Mouse (Mus musculus) CH12.LX (cell line): ENCODE measurements around the gene Blnk. TPM values are rescaled to one million over a fixed set of nuclear protein-coding genes. Genes with fewer than 3 reads are reported as not detected.

Experiments used
- DNase-seq: peaks from one replicate; pipeline ENCODE4 v3.0.0-alpha.2; 2013; ENCODE audit errors: extremely low read depth
- H3K27ac ChIP-seq: 2 replicates; pipeline ENCODE4 v1.5.1; 2012; ENCODE audit warnings: low read depth, mild to moderate bottlenecking, control low read depth, moderate library complexity; ENCODE audit not compliant: insufficient read depth
- H3K27me3 ChIP-seq: replicated peaks from 2 replicates; pipeline ENCODE3; 2012; ENCODE audit warnings: inconsistent platforms
- H3K36me3 ChIP-seq, 2 experiments: replicated peaks in 1 of 2; 2 replicates each; pipeline versions ENCODE3 to v1.6.1; 2012; ENCODE audit warnings: inconsistent platforms in 1 of 2, low read length in 1 of 2, mild to moderate bottlenecking in 1 of 2, mixed read lengths in 1 of 2, moderate library complexity in 1 of 2; ENCODE audit not compliant: control insufficient read depth in 1 of 2, insufficient read depth in 1 of 2
- H3K4me1 ChIP-seq, 2 experiments: 2 replicates each; pipeline ENCODE4 v1.6.1; 2012; ENCODE audit warnings: inconsistent platforms in 1 of 2, moderate library complexity in 1 of 2; ENCODE audit not compliant: insufficient read depth in 2 of 2, control insufficient read depth in 1 of 2
- H3K4me2 ChIP-seq: 2 replicates; pipeline ENCODE4 v1.6.1; 2012; ENCODE audit warnings: low read depth, mild to moderate bottlenecking, control low read depth; ENCODE audit not compliant: poor library complexity, insufficient read depth, severe bottlenecking
- H3K4me3 ChIP-seq, 3 experiments: fragments of 150-350 bp in 1 of 3; sonication (generic) in 1 of 3; replicated peaks in 1 of 3; 2 replicates each; pipeline versions ENCODE3 to v1.5.1; 2011 to 2012; ENCODE audit warnings: low read depth in 2 of 3, low read length in 2 of 3, mild to moderate bottlenecking in 2 of 3, moderate library complexity in 2 of 3, control low read depth in 1 of 3, improper control_type of control experiment in 1 of 3, inconsistent platforms in 1 of 3, mixed read lengths in 1 of 3; ENCODE audit not compliant: poor library complexity in 1 of 3
- H3K79me2 ChIP-seq: replicated peaks from 2 replicates; pipeline ENCODE4 v1.6.1; 2012; ENCODE audit warnings: mild to moderate bottlenecking, moderate library complexity; ENCODE audit not compliant: control insufficient read depth, poor library complexity, insufficient read depth, severe bottlenecking; ENCODE audit errors: extremely low read depth
- H3K9ac ChIP-seq: 2 replicates; pipeline ENCODE4 v1.6.1; 2012; ENCODE audit warnings: low read depth, mild to moderate bottlenecking, control low read depth, moderate library complexity; ENCODE audit not compliant: insufficient read depth
- H3K9me3 ChIP-seq: replicated peaks from 2 replicates; pipeline ENCODE3; 2012; ENCODE audit warnings: low read length, inconsistent platforms, mixed read lengths
- CHD2 ChIP-seq: IDR thresholded peaks from 2 replicates; pipeline ENCODE4 v1.6.1; 2011; ENCODE audit warnings: low read length, improper control_type of control experiment
- CTCF ChIP-seq, 2 experiments: IDR thresholded peaks in 1 of 2; conservative IDR thresholded peaks in 1 of 2; 2 replicates each; pipeline ENCODE4 v1.5.1; 2011 to 2012; ENCODE audit warnings: low read depth in 2 of 2, low read length in 2 of 2, improper control_type of control experiment in 1 of 2, inconsistent platforms in 1 of 2, mild to moderate bottlenecking in 1 of 2, moderate library complexity in 1 of 2
- E2F4 ChIP-seq: IDR thresholded peaks from 2 replicates; pipeline ENCODE4 v1.6.1; 2011; ENCODE audit warnings: low read depth, low read length, improper control_type of control experiment; ENCODE audit not compliant: insufficient replicate concordance
- ELF1 ChIP-seq: IDR thresholded peaks from 2 replicates; pipeline ENCODE4 v1.6.1; 2014; ENCODE audit warnings: low read depth, mild to moderate bottlenecking, inconsistent platforms, low read length, improper control_type of control experiment
- EP300 ChIP-seq: IDR thresholded peaks from 2 replicates; pipeline ENCODE4 v1.6.1; 2011; ENCODE audit warnings: low read length, improper control_type of control experiment
- GABPA ChIP-seq: IDR thresholded peaks from 2 replicates; pipeline ENCODE4 v1.6.1; 2012; ENCODE audit warnings: low read depth, low read length, improper control_type of control experiment, inconsistent platforms; ENCODE audit not compliant: insufficient replicate concordance
- HCFC1 ChIP-seq: IDR thresholded peaks from 2 replicates; pipeline ENCODE4 v1.6.1; 2012; ENCODE audit warnings: low read depth, mild to moderate bottlenecking, inconsistent platforms, low read length, improper control_type of control experiment
- IRF4 ChIP-seq: IDR thresholded peaks from 2 replicates; pipeline ENCODE4 v1.6.1; 2014; ENCODE audit warnings: low read depth, mild to moderate bottlenecking, inconsistent platforms, low read length, improper control_type of control experiment
- KAT2A ChIP-seq: IDR thresholded peaks from 2 replicates; pipeline ENCODE4 v1.6.1; 2012; ENCODE audit warnings: low read length, improper control_type of control experiment, inconsistent platforms; ENCODE audit not compliant: insufficient replicate concordance
- MAFK ChIP-seq: IDR thresholded peaks from 2 replicates; pipeline ENCODE4 v1.6.1; 2011; ENCODE audit warnings: low read length, improper control_type of control experiment; ENCODE audit not compliant: insufficient replicate concordance
- MAX ChIP-seq: IDR thresholded peaks from 2 replicates; pipeline ENCODE4 v1.6.1; 2011; ENCODE audit warnings: low read length, improper control_type of control experiment
- MEF2A ChIP-seq: IDR thresholded peaks from 2 replicates; pipeline ENCODE4 v1.6.1; 2014; ENCODE audit warnings: low read depth, mild to moderate bottlenecking, inconsistent platforms, low read length, improper control_type of control experiment, borderline replicate concordance
- MYC ChIP-seq: IDR thresholded peaks from 2 replicates; pipeline ENCODE4 v1.6.1; 2011; ENCODE audit warnings: low read depth, mild to moderate bottlenecking, improper control_type of control experiment, low read length
- PAX5 ChIP-seq: IDR thresholded peaks from 2 replicates; pipeline ENCODE4 v1.6.1; 2012; ENCODE audit warnings: low read length, inconsistent platforms, mixed read lengths
- POLR2A ChIP-seq: IDR thresholded peaks from 2 replicates; pipeline ENCODE4 v1.6.1; 2011; ENCODE audit warnings: low read depth, mild to moderate bottlenecking, improper control_type of control experiment, low read length
- POLR2AphosphoS2 ChIP-seq: IDR thresholded peaks from 2 replicates; pipeline ENCODE4 v1.6.1; 2011; ENCODE audit warnings: low read depth, low read length, improper control_type of control experiment
- SIN3A ChIP-seq: IDR thresholded peaks from 2 replicates; pipeline ENCODE4 v1.6.1; 2012; ENCODE audit warnings: low read length, improper control_type of control experiment, inconsistent platforms
- SMC3 ChIP-seq: IDR thresholded peaks from 2 replicates; pipeline ENCODE4 v1.6.1; 2011; ENCODE audit warnings: low read depth, low read length, improper control_type of control experiment
- TBP ChIP-seq: conservative IDR thresholded peaks from 2 replicates; pipeline ENCODE4 v1.6.1; 2011; ENCODE audit warnings: low read depth, low read length, improper control_type of control experiment
- UBTF ChIP-seq: IDR thresholded peaks from 2 replicates; pipeline ENCODE4 v1.6.1; 2012; ENCODE audit warnings: low read depth, mild to moderate bottlenecking, inconsistent platforms, low read length, improper control_type of control experiment, moderate library complexity
- USF2 ChIP-seq: conservative IDR thresholded peaks from 2 replicates; pipeline ENCODE4 v1.6.1; 2011; ENCODE audit warnings: low read depth, low read length, improper control_type of control experiment
- ZC3H11A ChIP-seq: IDR thresholded peaks from 2 replicates; pipeline ENCODE4 v1.6.1; 2012; ENCODE audit warnings: low read depth, mild to moderate bottlenecking, inconsistent platforms, low read length, improper control_type of control experiment
- ZKSCAN1 ChIP-seq: IDR thresholded peaks from 2 replicates; pipeline ENCODE4 v1.6.1; 2012; ENCODE audit warnings: low read depth, inconsistent platforms, low read length, improper control_type of control experiment, borderline replicate concordance
- ZMIZ1 ChIP-seq: IDR thresholded peaks from 2 replicates; pipeline ENCODE4 v1.6.1; 2012; ENCODE audit warnings: low read depth, mild to moderate bottlenecking, inconsistent platforms, low read length, improper control_type of control experiment
- dilution Hi-C: fragments of 300-500 bp; cut with MboI; formaldehyde crosslinking; loops from 2 replicates; pipeline ENCODE4 v1.14.3; 2020; ENCODE audit warnings: low sequenced_read_pairs; ENCODE audit not compliant: extremely low pct_unique_long_range_greater_than_20kb, extremely low pct_ligation_motif_present
- in situ Hi-C: fragments of 300-500 bp; cut with MboI; formaldehyde crosslinking; loops from 3 replicates; pipeline ENCODE4 v1.14.3; 2019; ENCODE audit warnings: low sequenced_read_pairs, low pct_ligation_motif_present, low pct_unique_long_range_greater_than_20kb, mixed read lengths
- polyA plus RNA-seq: library from polyadenylated mRNA; unstranded; fragments of >175 nt; gene quantifications from 2 replicates; pipeline ENCODE4 v1.2.1, GENCODE M21; 2012; ENCODE audit warnings: low read depth; ENCODE audit not compliant: insufficient read length
- total RNA-seq, 2 experiments: library from RNA; depleted of rRNA; stranded (reverse); fragments of 300-350 nt in 1 of 2; fragments of >200 nt in 1 of 2; gene quantifications; 2 replicates each; pipeline ENCODE4 v1.2.3; 2012 to 2014

Gene Blnk
- total and polyA plus RNA-seq, 3 experiments: 86.8 to 284 (median 101) TPM

DNA sequence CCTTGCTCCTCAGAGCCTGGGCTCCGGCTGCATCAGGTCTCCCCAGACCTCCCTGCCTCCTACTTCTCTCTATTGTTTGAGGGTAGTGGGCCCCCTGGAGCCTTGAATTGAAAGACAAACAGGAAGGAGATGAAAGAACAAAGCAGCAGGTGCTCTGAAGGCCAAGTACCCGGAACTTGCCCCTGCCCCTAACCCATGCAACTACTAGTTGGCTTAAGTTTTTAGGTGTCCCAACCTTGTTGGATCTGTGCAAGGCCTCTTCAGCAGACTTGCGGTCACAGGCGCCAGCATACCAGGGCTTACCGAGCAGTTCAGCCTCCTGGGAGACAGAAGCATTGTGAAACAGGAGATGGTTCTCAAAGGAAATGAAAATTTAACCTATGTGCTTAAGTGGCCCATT lies 58.3 kb downstream of the Blnk start:
- DNase-seq: no peak
- in situ Hi-C loops: no loop called here
- H3K36me3 ChIP-seq: peaks cover 74 to 92% of the 10 kb centered on the region in 2 experiments
- H3K27ac ChIP-seq: no peak overlapping the region
- H3K9ac ChIP-seq: no peak overlapping the region
- no peaks in the 10 kb centered on the region for H3K27me3 ChIP-seq
- TF ChIP-seq ZMIZ1 (no peak), MAX (no peak), ZC3H11A (no peak), USF2 (no peak), HCFC1 (no peak), PAX5 (no peak), UBTF (no peak), MEF2A (no peak), E2F4 (no peak), POLR2AphosphoS2 (no peak), ELF1 (no peak), EP300 (no peak)
- no peaks in the 10 kb centered on the region for H3K9me3 ChIP-seq
- H3K79me2 ChIP-seq: no peaks in the 10 kb centered on the region
- no peaks in the 10 kb centered on the region for H3K4me1 ChIP-seq
- no peak overlapping the region for H3K4me2 ChIP-seq
- H3K4me3 ChIP-seq: no peak overlapping the region
- dilution Hi-C loops: no loop called here

DNA sequence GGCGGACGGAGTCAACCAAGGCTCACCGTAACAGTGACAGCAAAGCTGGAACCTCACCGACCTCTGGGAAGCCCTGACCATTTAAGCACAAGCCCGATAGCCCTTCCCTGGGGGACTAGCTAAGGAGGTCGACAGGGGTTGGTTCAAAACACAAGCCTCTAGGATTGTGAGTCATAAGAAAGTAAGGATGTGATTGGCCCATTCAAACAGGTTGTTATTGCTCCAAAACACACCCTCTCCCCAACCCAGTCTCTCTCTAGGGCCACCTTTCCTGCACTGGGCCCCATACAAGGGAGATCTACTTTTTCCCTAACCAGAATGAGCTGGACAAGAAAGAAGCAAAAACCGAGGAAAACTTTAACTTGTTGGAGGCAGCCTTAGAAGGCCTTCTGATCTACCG lies 59.0 kb downstream of the Blnk start:
- H3K4me3 ChIP-seq: no peak overlapping the region
- in situ Hi-C loops: no loop called here
- no peaks in the 10 kb centered on the region for H3K79me2 ChIP-seq
- no peak overlapping the region for H3K4me2 ChIP-seq
- H3K9me3 ChIP-seq: no peaks in the 10 kb centered on the region
- no peaks in the 10 kb centered on the region for H3K4me1 ChIP-seq
- peaks cover 72 to 91% of the 10 kb centered on the region in 2 experiments for H3K36me3 ChIP-seq
- no peak overlapping the region for H3K9ac ChIP-seq
- no peak for DNase-seq
- no peak for TF ChIP-seq UBTF
- no peak for TF ChIP-seq ZKSCAN1
- TF ChIP-seq TBP: no peak
- TF ChIP-seq ZC3H11A: no peak
- TF ChIP-seq ZMIZ1: no peak
- no peak for TF ChIP-seq ELF1
- TF ChIP-seq CHD2: no peak
- no peak for TF ChIP-seq E2F4
- TF ChIP-seq IRF4: no peak
- TF ChIP-seq POLR2A: no peak; the same call in 1 of the 2 replicates
- TF ChIP-seq POLR2AphosphoS2: no peak
- TF ChIP-seq KAT2A: no peak
- TF ChIP-seq GABPA: no peak
- no peak for TF ChIP-seq SMC3
- TF ChIP-seq MYC: no peak
- no peak for TF ChIP-seq CTCF (conservative IDR thresholded peaks at IDR 0.05 in 1 of 2, IDR thresholded peaks at IDR 0.05 in 1 of 2; ENCODE audit: low read depth in 2 of 2, low read length in 2 of 2)
- no peak for TF ChIP-seq SIN3A
- TF ChIP-seq MAFK: no peak
- no peaks in the 10 kb centered on the region for H3K27me3 ChIP-seq
- dilution Hi-C loops: no loop called here
- no peak overlapping the region for H3K27ac ChIP-seq
